Mouse (Mus musculus) small intestine, adult 2 months (tissue): ENCODE measurements around the gene S100a3. TPM values are rescaled to one million over a fixed set of nuclear protein-coding genes. Genes with fewer than 3 reads are reported as not detected.

Source experiments
- H3K27ac ChIP-seq: fragments of 200-500 bp; 2 replicates; pipeline ENCODE4 v1.5.1; 2012; ENCODE audit warnings: low read depth, low read length, control low read depth, inconsistent platforms; ENCODE audit not compliant: insufficient read depth
- H3K27me3 ChIP-seq: fragments of 200-500 bp; 2 replicates; pipeline ENCODE4 v1.6.1; 2012; ENCODE audit warnings: mild to moderate bottlenecking, moderate library complexity, low read length, inconsistent platforms; ENCODE audit not compliant: control insufficient read depth, insufficient read depth
- H3K36me3 ChIP-seq: fragments of 200-500 bp; 2 replicates; pipeline ENCODE4 v1.6.1; 2012; ENCODE audit warnings: mild to moderate bottlenecking, low read length, control low read depth, inconsistent platforms; ENCODE audit not compliant: control insufficient read depth, insufficient read depth
- H3K4me1 ChIP-seq: fragments of 200-500 bp; 2 replicates; pipeline ENCODE4 v1.6.1; 2012; ENCODE audit warnings: low read length, inconsistent platforms, mixed read lengths; ENCODE audit not compliant: control insufficient read depth, insufficient read depth, insufficient read length
- H3K4me3 ChIP-seq: fragments of 200-500 bp; 2 replicates; pipeline ENCODE4 v1.5.1; 2012; ENCODE audit warnings: low read depth, mild to moderate bottlenecking, control low read depth, inconsistent platforms, low read length, moderate library complexity
- CTCF ChIP-seq: fragments of 200-500 bp; IDR thresholded peaks from 2 replicates; pipeline ENCODE4 v1.5.1; 2012; ENCODE audit warnings: low read depth, mild to moderate bottlenecking, control low read depth, inconsistent platforms, low read length, moderate library complexity, mixed read lengths; ENCODE audit not compliant: insufficient replicate concordance, insufficient read length; ENCODE audit errors: extremely low read depth
- POLR2A ChIP-seq: fragments of 200-500 bp; IDR thresholded peaks from 2 replicates; pipeline ENCODE4 v1.6.1; 2012; ENCODE audit warnings: low read depth, mild to moderate bottlenecking, control low read depth, inconsistent platforms, low read length, moderate library complexity
- WGBS: fragments of 180-500 bp; shearing (Covaris S2); methylation state at CpG from one replicate; pipeline ENCODE4 v1.1.7; 2018; 5-methylcytosine and 5-hydroxymethylcytosine counted together
- polyA plus RNA-seq: library from polyadenylated mRNA; depleted of rRNA; stranded (reverse); fragments of >200 nt; gene quantifications from 2 replicates; pipeline ENCODE4 v1.2.3, GENCODE M21; 2012

S100a3 gene
- polyA plus RNA-seq, 1 experiment, result not detected

DNA sequence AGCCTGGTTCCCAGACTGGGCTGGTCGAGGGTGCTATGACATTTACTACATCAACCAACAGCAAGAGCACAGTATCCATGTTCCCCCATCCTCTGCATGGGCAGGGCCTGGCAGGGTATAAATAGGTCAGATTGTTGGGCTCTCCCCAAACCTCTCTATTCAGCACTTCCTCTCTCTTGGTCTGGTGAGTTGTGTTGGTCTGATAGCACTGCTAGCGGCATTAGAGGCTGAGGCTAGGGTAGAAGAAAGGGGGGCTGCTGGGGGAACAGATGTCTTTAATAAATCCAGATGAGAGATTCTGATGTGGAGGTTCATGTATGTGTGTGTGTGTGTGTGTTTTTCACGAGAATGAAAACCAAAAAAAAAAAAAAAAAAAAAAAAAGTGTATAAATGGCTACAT lies 43.2 kb downstream of the S100a3 start, which contains the start of gene S100a4:
Gene S100a4 (plus strand): TSS at position 149 of the 400 bp plus-strand sequence.
- 57% methylated on average over 3 of the region's 3 CpGs for WGBS
- Histone ChIP-seq H3K36me3 (no peaks in the 10 kb centered on the region), H3K4me3 (no peak within 1 kb of the TSS), H3K27me3 (no peaks in the 10 kb centered on the region), H3K27ac (no peak within 1 kb of the TSS), H3K4me1 (peaks cover 3% of the 10 kb centered on the region; the same call in 1 of the 2 replicates)
- TF ChIP-seq CTCF (no peak), POLR2A (no peak)

- H3K27me3 ChIP-seq, result no peaks in the 10 kb centered on the region
- H3K36me3 ChIP-seq, result no peaks in the 10 kb centered on the region
- 5% methylated on average over 4 of the region's 4 CpGs for WGBS
- peaks cover 6% of the 10 kb centered on the region; the same call in 1 of the 2 replicates for H3K4me1 ChIP-seq
- H3K4me3 ChIP-seq, result no peak overlapping the region
- no peak overlapping the region for H3K27ac ChIP-seq
- no peak for TF ChIP-seq POLR2A
- no peak for TF ChIP-seq CTCF
These were observed 44.0 kb downstream of the S100a3 start for GRCm38 (mm10) chr3:90604416-90604815.

DNA sequence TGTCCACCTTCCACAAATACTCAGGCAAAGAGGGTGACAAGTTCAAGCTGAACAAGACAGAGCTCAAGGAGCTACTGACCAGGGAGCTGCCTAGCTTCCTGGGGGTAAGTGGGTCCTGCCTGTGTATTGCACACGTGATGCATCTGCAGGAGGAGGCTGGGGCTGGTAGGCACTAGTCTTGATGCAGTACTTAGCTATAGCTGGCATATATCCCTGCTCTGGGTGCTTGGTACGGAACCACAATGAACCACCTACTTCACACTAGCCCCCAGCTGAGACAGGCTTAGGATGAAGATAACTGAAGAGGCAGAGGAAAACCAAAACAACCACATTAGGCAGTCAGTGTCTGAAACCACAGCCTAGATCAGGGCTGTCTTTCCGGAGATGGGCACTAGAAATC lies 44.7 kb downstream of the S100a3 start:
- WGBS, result 78% methylated on average over 3 of the region's 3 CpGs
- Histone ChIP-seq H3K4me1 (peaks cover 6% of the 10 kb centered on the region; the same call in 1 of the 2 replicates), H3K27ac (no peak overlapping the region), H3K27me3 (no peaks in the 10 kb centered on the region), H3K4me3 (no peak overlapping the region), H3K36me3 (no peaks in the 10 kb centered on the region)
- no peak for TF ChIP-seq CTCF
- TF ChIP-seq POLR2A, result no peak

DNA sequence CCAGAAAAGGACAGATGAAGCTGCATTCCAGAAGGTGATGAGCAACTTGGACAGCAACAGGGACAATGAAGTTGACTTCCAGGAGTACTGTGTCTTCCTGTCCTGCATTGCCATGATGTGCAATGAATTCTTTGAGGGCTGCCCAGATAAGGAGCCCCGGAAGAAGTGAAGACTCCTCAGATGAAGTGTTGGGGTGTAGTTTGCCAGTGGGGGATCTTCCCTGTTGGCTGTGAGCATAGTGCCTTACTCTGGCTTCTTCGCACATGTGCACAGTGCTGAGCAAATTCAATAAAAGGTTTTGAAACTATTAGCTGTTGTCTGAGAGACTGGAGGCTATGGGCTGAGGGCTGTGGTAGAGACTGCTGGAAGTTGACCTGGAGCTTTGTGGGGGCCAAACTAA lies 45.4 kb downstream of the S100a3 start:
- 94% methylated on average over 2 of the region's 2 CpGs for WGBS
- H3K27ac ChIP-seq, result no peak overlapping the region

DNA sequence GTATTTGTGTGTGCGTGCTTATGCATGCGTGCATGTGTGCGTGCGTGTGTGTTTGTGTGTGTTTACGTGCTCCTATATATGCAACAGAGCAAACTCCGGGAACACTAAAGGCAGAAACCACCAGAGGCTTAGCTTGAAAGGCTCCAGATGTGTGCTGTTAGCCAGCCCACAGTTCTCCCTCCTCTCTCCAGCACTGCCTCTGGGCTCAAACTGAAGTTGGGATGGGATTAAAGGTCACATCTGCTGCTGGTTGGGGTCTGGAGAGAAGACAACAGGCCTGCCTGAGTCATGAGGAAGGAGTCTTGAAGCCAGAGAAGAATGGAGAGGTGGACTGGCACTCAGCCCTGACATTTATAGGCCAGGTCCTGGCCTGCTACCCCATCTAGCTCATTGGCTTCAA lies 45.8 kb downstream of the S100a3 start:
- WGBS, result 89% methylated on average over 6 of the region's 6 CpGs
- no peaks in the 10 kb centered on the region for H3K36me3 ChIP-seq
- no peak overlapping the region for H3K27ac ChIP-seq
- no peaks in the 10 kb centered on the region for H3K27me3 ChIP-seq
- TF ChIP-seq CTCF, result no peak
- TF ChIP-seq POLR2A, result no peak
- H3K4me1 ChIP-seq, result peaks cover 6% of the 10 kb centered on the region; the same call in 1 of the 2 replicates
- H3K4me3 ChIP-seq, result no peak overlapping the region

More for the DNA sequence above, 45.4 kb downstream of the S100a3 start:
- TF ChIP-seq POLR2A (no peak), CTCF (no peak)
- Histone ChIP-seq H3K27me3 (no peaks in the 10 kb centered on the region), H3K4me1 (peaks cover 6% of the 10 kb centered on the region; the same call in 1 of the 2 replicates), H3K4me3 (no peak overlapping the region), H3K36me3 (no peaks in the 10 kb centered on the region)

- whole genome bisulfite sequencing, result 91% methylated on average over 3 of the region's 3 CpGs
- Histone ChIP-seq H3K27me3 (no peaks in the 10 kb centered on the region), H3K4me1 (peaks cover 6% of the 10 kb centered on the region), H3K27ac (no peak overlapping the region), H3K4me3 (no peak overlapping the region), H3K36me3 (no peaks in the 10 kb centered on the region)
- TF ChIP-seq POLR2A (no peak), CTCF (no peak)
These were observed 47.0 kb downstream of the S100a3 start for GRCm38 (mm10) chr3:90607361-90607760.

GRCm38 (mm10) chr3:90608223-90608622 lies 47.8 kb downstream of the S100a3 start, which contains the start of gene S100a5:
TSS of gene S100a5 (plus strand) at chr3:90608523.
- H3K4me3 ChIP-seq, result no peak within 1 kb of the TSS
- peaks cover 11% of the 10 kb centered on the region for H3K4me1 ChIP-seq
- no peak for TF ChIP-seq POLR2A
- no peak for TF ChIP-seq CTCF
- WGBS, result 77% methylated on average over 3 of the region's 3 CpGs
- no peaks in the 10 kb centered on the region for H3K36me3 ChIP-seq
- no peaks in the 10 kb centered on the region for H3K27me3 ChIP-seq
- H3K27ac ChIP-seq, result no peak within 1 kb of the TSS
